Mouse (Mus musculus) MEL (cell line): ENCODE results near the gene Ifna5.

ENCODE experiments used
- CHD1 ChIP-seq: IDR thresholded peaks from 2 replicates; pipeline ENCODE4 v1.6.1; 2012; ENCODE audit warnings: low read depth, mild to moderate bottlenecking, inconsistent platforms, low read length, improper control_type of control experiment
- CTCF ChIP-seq, 3 experiments: IDR thresholded peaks in 2 of 3; conservative IDR thresholded peaks in 1 of 3; 2 replicates each; pipeline ENCODE4 v1.5.1; 2011 to 2012; ENCODE audit warnings: low read length in 3 of 3, low read depth in 2 of 3, mild to moderate bottlenecking in 2 of 3, improper control_type of control experiment in 1 of 3, inconsistent platforms in 1 of 3, mixed read lengths in 1 of 3, moderate library complexity in 1 of 3; ENCODE audit not compliant: control insufficient read depth in 1 of 3, insufficient read depth in 1 of 3, poor library complexity in 1 of 3, severe bottlenecking in 1 of 3
- ELF1 ChIP-seq: IDR thresholded peaks from 2 replicates; pipeline ENCODE4 v1.6.1; 2014; ENCODE audit warnings: low read depth, mild to moderate bottlenecking, inconsistent platforms, low read length, improper control_type of control experiment, moderate library complexity
- GATA1 ChIP-seq: IDR thresholded peaks from 2 replicates; pipeline ENCODE4 v1.6.1; 2011; ENCODE audit warnings: low read depth, low read length, improper control_type of control experiment
- MAX ChIP-seq: IDR thresholded peaks from 2 replicates; pipeline ENCODE4 v1.6.1; 2011; ENCODE audit warnings: low read length, improper control_type of control experiment
- MEF2A ChIP-seq: IDR thresholded peaks from 2 replicates; pipeline ENCODE4 v1.6.1; 2014; ENCODE audit warnings: low read depth, mild to moderate bottlenecking, inconsistent platforms, low read length, improper control_type of control experiment; ENCODE audit not compliant: poor library complexity, insufficient replicate concordance, severe bottlenecking; ENCODE audit errors: extremely low read depth
- MXI1 ChIP-seq: IDR thresholded peaks from 2 replicates; pipeline ENCODE4 v1.6.1; 2011; ENCODE audit warnings: mild to moderate bottlenecking, low read depth, low read length, improper control_type of control experiment
- POLR2A ChIP-seq, 2 experiments: IDR thresholded peaks; 2 replicates each; pipeline ENCODE4 v1.6.1; 2011 to 2012; ENCODE audit warnings: low read length in 2 of 2, mild to moderate bottlenecking in 2 of 2, control low read depth in 1 of 2, improper control_type of control experiment in 1 of 2, low read depth in 1 of 2, moderate library complexity in 1 of 2; ENCODE audit not compliant: control insufficient read depth in 1 of 2, insufficient read depth in 1 of 2, poor library complexity in 1 of 2
- TAL1 ChIP-seq: IDR thresholded peaks from 2 replicates; pipeline ENCODE4 v1.6.1; 2012; ENCODE audit warnings: mild to moderate bottlenecking, inconsistent platforms, low read length, moderate library complexity, mixed read lengths
- TCF12 ChIP-seq: IDR thresholded peaks from 2 replicates; pipeline ENCODE4 v1.6.1; 2014; ENCODE audit warnings: low read depth, mild to moderate bottlenecking, inconsistent platforms, low read length, improper control_type of control experiment, moderate library complexity

DNA sequence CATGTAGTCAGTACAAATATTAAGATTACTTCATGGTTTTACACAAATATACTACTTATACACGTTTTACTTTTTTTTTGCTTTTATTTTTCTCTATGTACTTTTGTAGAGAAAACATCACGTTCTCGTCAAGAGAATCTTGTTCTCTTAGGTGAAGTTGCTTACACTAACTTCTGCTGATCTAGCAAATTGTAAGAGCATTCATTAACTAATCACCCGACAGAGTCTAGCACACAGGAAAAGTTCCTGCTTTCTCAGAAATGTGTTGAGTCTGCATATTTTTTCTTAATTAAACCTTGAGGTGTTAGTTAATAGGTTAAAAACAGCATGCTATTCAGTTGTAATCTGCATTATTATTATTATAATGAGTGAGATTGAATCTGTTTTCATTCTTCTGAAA lies 43.4 kb downstream of the Ifna5 start:
- TF ChIP-seq CTCF (IDR thresholded peaks at IDR 0.05 in 2 of 3, conservative IDR thresholded peaks at IDR 0.05 in 1 of 3; ENCODE audit: control insufficient read depth in 1 of 3, insufficient read depth in 1 of 3, low read depth in 2 of 3, low read length in 3 of 3, poor library complexity in 1 of 3, severe bottlenecking in 1 of 3) (no peak), TAL1 (no peak), MEF2A (no peak), POLR2A (IDR thresholded peaks at IDR 0.05; ENCODE audit: control insufficient read depth in 1 of 2, insufficient read depth in 1 of 2, low read depth in 1 of 2, low read length in 2 of 2, poor library complexity in 1 of 2) (no peak), MAX (no peak), TCF12 (no peak), ELF1 (no peak), GATA1 (no peak), MXI1 (no peak), CHD1 (no peak)
